Mouse (Mus musculus) hindbrain, embryonic 16.5 days (tissue): Measurements from ENCODE around the gene Hist1h2ai. TPM values are rescaled to one million over a fixed set of nuclear protein-coding genes. Genes with fewer than 3 reads are reported as not detected.
"Not testable (repeated sequence)": the region's sequence is repeated elsewhere in the genome, so short reads cannot be mapped to it uniquely, and the experiment has no call there.

ENCODE experiments used
- ATAC-seq: fragments of 200-750 bp; cut with Nextera tagmentation; 2 replicates; pipeline ENCODE4 v1.8.0; 2017; ENCODE audit warnings: moderate TSS enrichment, moderate library complexity
- H3K27ac ChIP-seq: fragments of 300-500 bp; sonication (generic); 2 replicates; pipeline ENCODE4 v1.5.1; 2014; ENCODE audit warnings: low read depth, mild to moderate bottlenecking, control low read depth, low read length, moderate library complexity
- H3K27me3 ChIP-seq: fragments of 300-500 bp; sonication (generic); replicated peaks from 2 replicates; pipeline ENCODE4 v1.6.1; 2014; ENCODE audit warnings: low read length; ENCODE audit not compliant: control insufficient read depth, insufficient read depth
- H3K36me3 ChIP-seq: fragments of 300-500 bp; sonication (generic); 2 replicates; pipeline ENCODE4 v1.6.1; 2014; ENCODE audit warnings: mild to moderate bottlenecking, low read length, moderate library complexity, mixed read lengths; ENCODE audit not compliant: control insufficient read depth, insufficient read depth
- H3K4me1 ChIP-seq: fragments of 300-500 bp; sonication (generic); 2 replicates; pipeline ENCODE4 v1.6.1; 2014; ENCODE audit warnings: low read depth, low read length; ENCODE audit not compliant: control insufficient read depth, insufficient read depth
- H3K4me2 ChIP-seq: fragments of 300-500 bp; sonication (generic); 2 replicates; pipeline ENCODE4 v1.6.1; 2014; ENCODE audit warnings: mild to moderate bottlenecking, low read length, control low read depth, moderate library complexity
- H3K4me3 ChIP-seq: fragments of 300-500 bp; sonication (generic); 2 replicates; pipeline ENCODE4 v1.5.1; 2014; ENCODE audit warnings: mild to moderate bottlenecking, low read length, control low read depth, moderate library complexity
- H3K9ac ChIP-seq: fragments of 300-500 bp; sonication (generic); 2 replicates; pipeline ENCODE4 v1.6.1; 2014; ENCODE audit warnings: low read depth, mild to moderate bottlenecking, control low read depth, low read length, moderate library complexity
- H3K9me3 ChIP-seq: fragments of 300-500 bp; sonication (generic); 2 replicates; pipeline ENCODE4 v1.6.1; 2014; ENCODE audit warnings: mild to moderate bottlenecking, low read length, moderate library complexity; ENCODE audit not compliant: control insufficient read depth
- WGBS: fragments of 180-500 bp; shearing (Covaris S2); extraction: QIAGEN DNeasy Blood & Tissue Kit; methylation state at CpG from one replicate; pipeline ENCODE4 v1.1.7; 2014; 5-methylcytosine and 5-hydroxymethylcytosine counted together
- polyA plus RNA-seq: library from polyadenylated mRNA; unstranded; fragments of >200 nt; fragmentation: Nextera tagmentation; extraction: Ambion mirVana; gene quantifications from 2 replicates; pipeline ENCODE4 v1.2.1, GENCODE M21; 2015

Gene Hist1h2ai
- polyA plus RNA-seq, 1 experiment from 2014 or later: 5.1 TPM

DNA sequence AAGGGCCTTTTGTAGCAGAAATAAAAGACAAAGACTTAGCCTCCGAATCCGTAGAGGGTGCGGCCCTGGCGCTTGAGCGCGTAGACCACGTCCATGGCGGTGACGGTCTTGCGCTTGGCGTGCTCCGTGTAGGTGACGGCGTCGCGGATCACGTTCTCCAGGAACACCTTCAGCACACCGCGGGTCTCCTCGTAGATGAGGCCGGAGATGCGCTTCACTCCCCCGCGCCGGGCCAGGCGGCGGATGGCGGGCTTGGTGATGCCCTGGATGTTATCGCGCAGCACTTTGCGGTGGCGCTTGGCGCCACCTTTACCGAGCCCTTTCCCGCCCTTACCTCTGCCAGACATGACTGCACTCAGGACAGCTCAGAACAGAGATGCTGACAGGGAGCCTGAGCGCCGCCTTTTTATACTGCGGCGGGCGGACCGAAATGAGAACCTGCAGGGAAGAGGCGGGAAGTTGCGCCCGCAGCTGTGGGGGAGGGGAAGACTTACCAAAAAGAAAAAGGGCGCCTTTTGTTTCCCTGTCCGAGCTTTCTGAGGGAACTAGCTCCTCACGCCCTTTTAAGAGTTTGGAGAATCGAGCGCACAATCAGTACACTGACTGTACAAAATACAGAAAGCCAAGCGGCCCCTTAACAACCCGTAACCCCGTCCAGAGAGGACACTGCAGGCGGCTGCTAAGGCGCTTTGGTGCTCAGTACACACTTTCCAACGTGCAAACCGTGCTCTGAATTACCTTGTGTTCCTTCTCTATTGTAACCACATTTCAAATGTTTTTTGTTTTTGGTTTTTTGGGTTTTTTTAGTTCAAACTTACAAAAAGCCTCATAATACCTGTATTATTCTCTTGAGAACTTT is 34.2 kb downstream of the Hist1h2ai start, which contains the start of gene Hist1h4k:
Gene Hist1h4k (minus strand): TSS at position 347 of the 859 bp plus-strand sequence.
- H3K27me3 ChIP-seq, H3K36me3 ChIP-seq, H3K9me3 ChIP-seq: not testable (repeated sequence)
- ATAC-seq: peak; percentile 92
- Histone ChIP-seq H3K4me3 (peak within 1 kb of the TSS; percentile 48), H3K4me1 (peaks cover 18% of the 10 kb centered on the region), H3K27ac (peak within 1 kb of the TSS; percentile 79), H3K4me2 (peak within 1 kb of the TSS; percentile 78), H3K9ac (peak within 1 kb of the TSS; percentile 60)
- under 1% methylated on average over 39 of the region's 56 CpGs for WGBS

DNA sequence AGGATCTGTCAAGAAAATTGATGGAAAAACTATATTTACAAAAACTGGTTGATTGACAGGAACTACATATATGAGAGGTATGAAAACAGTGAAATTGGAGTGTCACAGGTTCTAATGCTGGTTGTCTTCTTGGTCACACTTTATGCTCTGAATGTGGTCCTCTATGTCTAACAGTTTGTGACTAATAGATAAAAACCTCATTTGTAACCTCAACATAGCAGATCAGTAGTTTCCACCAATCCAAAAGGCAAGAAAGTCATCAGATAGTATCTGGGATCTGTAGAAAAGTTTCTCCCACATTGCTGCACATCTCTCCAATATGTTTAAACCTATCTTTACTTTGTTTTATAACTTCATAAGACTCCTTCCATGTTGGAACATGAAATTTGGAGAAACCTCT is 35.2 kb downstream of the Hist1h2ai start:
- Histone ChIP-seq H3K27ac (no peak overlapping the region), H3K4me1 (peaks cover 18% of the 10 kb centered on the region), H3K36me3 (no peaks in the 10 kb centered on the region), H3K9ac (no peak overlapping the region), H3K4me2 (no peak overlapping the region), H3K9me3 (no peaks in the 10 kb centered on the region), H3K4me3 (no peak overlapping the region), H3K27me3 (no peaks in the 10 kb centered on the region)
- no peak for ATAC-seq

DNA sequence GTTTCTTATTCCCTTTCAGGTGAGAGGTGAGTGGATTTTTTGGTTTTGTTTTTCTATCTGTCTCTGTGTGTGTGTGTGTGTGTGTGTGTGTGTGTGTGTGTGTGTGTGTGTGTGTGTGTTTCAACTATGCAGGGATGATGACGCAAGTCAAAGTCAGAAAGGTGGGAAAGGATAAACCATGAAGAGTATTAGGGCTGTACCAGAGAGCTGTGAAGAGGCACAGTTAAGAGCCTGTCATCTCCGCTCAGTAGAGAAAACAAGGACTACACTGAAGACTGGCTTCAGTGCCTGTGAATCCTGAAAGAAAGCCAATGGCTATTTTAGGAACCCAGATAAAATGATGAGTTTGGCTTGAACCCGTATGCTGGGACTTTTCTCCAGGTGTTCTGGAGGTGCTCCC is 35.6 kb downstream of the Hist1h2ai start:
- Histone ChIP-seq H3K27ac (no peak overlapping the region), H3K9me3 (no peaks in the 10 kb centered on the region), H3K4me2 (no peak overlapping the region), H3K9ac (no peak overlapping the region), H3K36me3 (no peaks in the 10 kb centered on the region), H3K4me1 (peaks cover 18% of the 10 kb centered on the region), H3K4me3 (no peak overlapping the region), H3K27me3 (no peaks in the 10 kb centered on the region)
- WGBS: 80% methylated on average over 3 of the region's 3 CpGs
- ATAC-seq: no peak

DNA sequence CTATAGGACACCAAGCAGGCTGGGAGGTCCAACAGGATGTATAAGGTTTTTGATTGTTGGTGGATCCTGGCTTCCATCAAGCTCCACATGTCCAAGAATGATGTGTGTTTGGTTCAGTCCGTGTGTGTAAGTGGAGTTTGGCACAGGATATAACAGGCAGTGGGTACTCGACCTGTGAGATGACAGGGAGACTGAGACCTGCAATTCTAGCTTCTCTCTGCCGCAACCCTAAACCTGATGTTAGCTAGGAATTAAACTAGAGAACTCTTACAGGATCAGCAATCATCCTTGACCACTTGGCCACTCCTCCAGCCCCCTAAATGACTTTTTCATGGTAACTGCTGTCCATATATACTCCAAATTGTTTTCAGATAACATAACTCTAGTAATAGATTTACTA is 36.1 kb downstream of the Hist1h2ai start:
- H3K4me3 ChIP-seq: no peak overlapping the region
- no peak for ATAC-seq
- H3K36me3 ChIP-seq: no peaks in the 10 kb centered on the region
- no peak overlapping the region for H3K4me2 ChIP-seq
- peaks cover 18% of the 10 kb centered on the region for H3K4me1 ChIP-seq
- H3K9ac ChIP-seq: no peak overlapping the region
- no peak overlapping the region for H3K27ac ChIP-seq
- no peaks in the 10 kb centered on the region for H3K27me3 ChIP-seq
- WGBS: 50% methylated on average over 3 of the region's 3 CpGs
- no peaks in the 10 kb centered on the region for H3K9me3 ChIP-seq

DNA sequence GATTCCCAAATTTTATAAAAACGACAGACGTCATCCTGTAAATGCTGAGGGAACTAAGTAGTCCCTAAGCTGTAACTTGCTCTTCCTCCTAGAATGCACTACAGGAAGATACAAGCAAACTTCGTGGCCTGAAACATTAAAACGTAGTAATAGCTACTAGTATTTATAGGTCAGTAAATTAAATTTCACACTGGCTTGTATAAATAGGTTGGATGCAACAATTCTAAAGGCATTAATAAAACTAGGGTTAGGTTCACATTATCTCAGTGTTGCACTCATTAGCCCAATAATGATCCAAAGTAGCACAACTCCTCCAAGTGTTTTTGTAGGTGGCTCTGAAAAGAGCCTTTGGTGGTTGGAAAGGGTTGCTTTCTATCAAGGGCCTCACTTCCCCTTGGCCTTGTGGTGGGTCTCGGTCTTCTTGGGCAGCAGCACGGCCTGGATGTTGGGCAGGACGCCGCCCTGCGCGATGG is 36.9 kb downstream of the Hist1h2ai start:
- peak overlapping the region; percentile 88 for H3K27ac ChIP-seq
- no peak for ATAC-seq
- peak overlapping the region; percentile 63 for H3K9ac ChIP-seq
- WGBS: 4% methylated on average over 10 of the region's 10 CpGs
- H3K4me3 ChIP-seq: peak overlapping the region; percentile 48
- peak overlapping the region; percentile 82 for H3K4me2 ChIP-seq
- H3K4me1 ChIP-seq: peaks cover 18% of the 10 kb centered on the region
- H3K27me3 ChIP-seq: no peaks in the 10 kb centered on the region
- H3K9me3 ChIP-seq: no peaks in the 10 kb centered on the region
- H3K36me3 ChIP-seq: no peaks in the 10 kb centered on the region

DNA sequence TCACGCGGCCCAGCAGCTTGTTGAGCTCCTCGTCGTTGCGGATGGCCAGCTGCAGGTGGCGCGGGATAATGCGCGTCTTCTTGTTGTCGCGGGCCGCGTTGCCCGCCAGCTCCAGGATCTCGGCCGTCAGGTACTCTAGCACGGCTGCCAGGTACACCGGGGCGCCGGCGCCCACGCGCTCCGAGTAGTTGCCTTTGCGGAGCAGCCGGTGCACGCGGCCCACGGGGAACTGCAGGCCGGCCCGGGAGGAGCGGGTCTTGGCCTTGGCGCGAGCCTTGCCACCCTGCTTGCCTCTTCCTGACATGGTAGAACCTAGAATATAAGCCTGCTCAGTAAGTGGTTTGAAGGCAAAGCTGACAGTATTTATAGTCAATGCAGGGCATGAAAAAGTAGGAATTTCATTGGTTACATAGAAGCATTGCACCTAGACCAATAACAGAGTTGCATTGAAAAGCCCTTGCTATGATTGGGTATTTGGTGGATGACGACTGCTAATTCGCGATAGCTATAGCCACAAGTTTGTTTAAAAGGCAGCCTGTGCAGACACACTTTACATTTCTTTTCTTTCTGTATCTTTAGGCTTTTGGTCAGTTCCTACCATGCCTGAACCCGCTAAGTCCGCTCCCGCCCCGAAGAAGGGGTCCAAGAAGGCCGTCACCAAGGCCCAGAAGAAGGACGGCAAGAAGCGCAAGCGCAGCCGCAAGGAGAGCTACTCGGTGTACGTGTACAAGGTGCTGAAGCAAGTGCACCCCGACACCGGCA is 37.5 kb downstream of the Hist1h2ai start, which contains the start of the genes Hist1h2ak and Hist1h2bn:
Gene Hist1h2ak (minus strand): TSS at position 304 of the 762 bp plus-strand sequence.
Gene Hist1h2bn (plus strand): TSS at position 600 of the 762 bp plus-strand sequence.
- H3K36me3 ChIP-seq, H3K9me3 ChIP-seq, H3K27me3 ChIP-seq: not testable (repeated sequence)
- H3K27ac ChIP-seq: peak within 1 kb of the TSS; percentile 88
- under 1% methylated on average over 35 of the region's 50 CpGs for WGBS
- peaks cover 18% of the 10 kb centered on the region for H3K4me1 ChIP-seq
- peak within 1 kb of the TSS; percentile 48 for H3K4me3 ChIP-seq
- ATAC-seq: peak; percentile 97
- peak within 1 kb of the TSS; percentile 82 for H3K4me2 ChIP-seq
- H3K9ac ChIP-seq: peak within 1 kb of the TSS; percentile 63

DNA sequence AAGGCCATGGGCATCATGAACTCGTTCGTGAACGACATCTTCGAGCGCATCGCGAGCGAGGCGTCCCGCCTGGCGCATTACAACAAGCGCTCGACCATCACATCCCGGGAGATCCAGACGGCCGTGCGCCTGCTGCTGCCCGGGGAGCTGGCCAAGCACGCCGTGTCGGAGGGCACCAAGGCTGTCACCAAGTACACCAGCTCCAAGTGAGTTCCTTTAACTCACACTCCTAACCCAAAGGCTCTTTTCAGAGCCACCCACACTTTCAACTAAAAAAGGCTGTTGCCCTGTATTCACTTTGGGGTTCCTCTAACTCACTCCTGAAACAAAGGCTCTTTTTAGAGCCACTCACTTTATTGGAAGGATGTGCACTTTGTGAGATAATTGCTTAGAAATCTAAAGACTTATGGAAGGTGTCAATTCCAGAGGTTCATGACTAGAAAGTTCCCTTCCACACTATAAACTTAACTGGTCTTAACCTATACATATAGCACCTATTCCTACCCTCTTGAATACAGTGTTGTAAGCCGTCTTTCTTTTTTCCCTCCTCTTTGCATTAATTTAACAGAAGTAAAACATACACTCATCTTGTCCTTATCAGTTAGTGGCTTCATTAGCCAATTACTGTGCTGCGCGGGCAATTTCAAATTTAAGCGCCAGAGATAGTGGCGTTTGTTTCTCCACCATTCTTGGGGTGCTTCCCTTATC is 38.2 kb downstream of the Hist1h2ai start:
- ATAC-seq: not testable (repeated sequence)

DNA sequence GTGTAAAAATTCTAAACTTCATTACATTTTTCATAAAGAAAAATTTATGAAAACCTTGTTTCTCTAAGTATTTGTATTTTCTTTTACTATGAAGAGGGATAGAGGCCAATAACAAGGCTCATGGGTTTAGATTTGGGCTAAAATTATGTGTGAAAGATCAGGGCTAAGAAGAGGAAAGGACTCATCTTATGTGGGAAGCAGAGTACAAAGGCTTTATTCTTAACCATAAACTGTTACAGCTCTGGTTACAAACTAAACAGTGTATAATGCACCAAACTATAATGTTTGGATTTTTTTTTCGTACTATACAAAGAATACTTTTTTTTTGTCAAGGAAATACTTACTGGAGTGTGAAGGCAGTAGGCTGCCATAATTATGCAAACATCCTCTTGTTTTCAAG is 39.5 kb downstream of the Hist1h2ai start:
- ATAC-seq: no peak
- peaks cover 10% of the 10 kb centered on the region for H3K4me1 ChIP-seq
- no peaks in the 10 kb centered on the region for H3K36me3 ChIP-seq
- no peak overlapping the region for H3K27ac ChIP-seq
- H3K9me3 ChIP-seq: no peaks in the 10 kb centered on the region
- H3K4me3 ChIP-seq: no peak overlapping the region
- H3K27me3 ChIP-seq: no peaks in the 10 kb centered on the region
- no peak overlapping the region for H3K4me2 ChIP-seq
- WGBS: 55% methylated on average over 1 of the region's 1 CpGs
- no peak overlapping the region for H3K9ac ChIP-seq

More for the DNA sequence above, 38.2 kb downstream of the Hist1h2ai start:
- not testable (repeated sequence) for H3K27me3 ChIP-seq, H3K9me3 ChIP-seq, H3K36me3 ChIP-seq
- Histone ChIP-seq H3K27ac (peak overlapping the region; percentile 77), H3K9ac (peak overlapping the region; percentile 43), H3K4me3 (peak overlapping the region; percentile 48), H3K4me1 (peaks cover 13% of the 10 kb centered on the region), H3K4me2 (peak overlapping the region; percentile 82)
- WGBS: under 1% methylated on average over 15 of the region's 26 CpGs
